Mouse (Mus musculus) kidney, adult 18-20 months (tissue): ENCODE results near the gene Sertm1.

Source experiments
- DNase-seq: peaks from one replicate; pipeline ENCODE4 v3.0.0; 2021

Sertm1 gene

DNA sequence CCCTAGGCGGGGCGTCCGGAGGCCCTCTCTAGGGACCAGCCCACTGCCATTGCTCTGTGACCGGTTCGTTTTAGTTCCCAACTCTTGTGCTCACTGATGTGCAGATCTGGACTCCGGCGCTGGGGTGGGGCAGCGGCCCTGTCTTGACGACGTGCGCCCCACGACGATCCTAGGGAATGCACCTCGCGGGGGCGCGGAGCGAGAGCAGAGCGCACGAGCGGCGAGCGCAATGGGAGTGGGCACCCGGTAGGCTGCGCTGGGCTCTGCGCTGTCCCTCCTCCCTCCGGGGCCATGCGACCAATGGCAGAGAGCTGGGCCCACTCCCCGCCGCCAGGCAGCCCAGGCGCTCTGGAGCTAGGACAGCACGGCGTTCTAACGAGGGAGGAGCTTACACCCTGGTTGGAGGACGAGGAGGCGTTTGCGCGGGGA, at the start of gene Sertm1:
Gene Sertm1, minus strand, starts transcription at position 245 of the 429 bp plus-strand sequence.
- no peak for DNase-seq

DNA sequence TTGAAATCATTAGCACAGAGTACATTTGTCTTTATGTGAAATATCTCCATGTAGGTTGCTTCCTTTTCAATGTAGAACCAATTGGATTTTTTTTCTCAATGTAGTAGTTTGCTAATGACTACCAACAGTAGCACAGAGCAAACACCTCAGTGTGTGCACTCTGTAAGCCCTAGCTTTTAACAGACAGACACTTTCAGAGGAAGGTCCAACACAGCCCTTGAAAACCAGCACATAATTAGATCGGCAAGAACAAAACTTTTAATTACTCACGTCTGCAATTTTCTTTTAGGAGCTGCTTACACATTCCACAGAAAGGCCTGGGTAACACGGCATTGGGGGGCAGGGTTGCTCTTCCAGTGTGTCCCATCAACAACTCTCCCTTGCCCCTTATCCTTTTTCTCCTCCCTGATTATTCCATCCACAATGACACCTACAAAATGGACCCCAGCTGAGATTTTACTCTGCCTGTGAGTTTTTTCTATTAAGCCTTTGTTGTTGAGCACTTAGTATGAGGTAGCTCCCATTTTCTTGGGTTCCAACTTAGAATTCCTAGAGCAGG, 49.3 kb upstream of the Sertm1 start:
- no peak for DNase-seq

DNA sequence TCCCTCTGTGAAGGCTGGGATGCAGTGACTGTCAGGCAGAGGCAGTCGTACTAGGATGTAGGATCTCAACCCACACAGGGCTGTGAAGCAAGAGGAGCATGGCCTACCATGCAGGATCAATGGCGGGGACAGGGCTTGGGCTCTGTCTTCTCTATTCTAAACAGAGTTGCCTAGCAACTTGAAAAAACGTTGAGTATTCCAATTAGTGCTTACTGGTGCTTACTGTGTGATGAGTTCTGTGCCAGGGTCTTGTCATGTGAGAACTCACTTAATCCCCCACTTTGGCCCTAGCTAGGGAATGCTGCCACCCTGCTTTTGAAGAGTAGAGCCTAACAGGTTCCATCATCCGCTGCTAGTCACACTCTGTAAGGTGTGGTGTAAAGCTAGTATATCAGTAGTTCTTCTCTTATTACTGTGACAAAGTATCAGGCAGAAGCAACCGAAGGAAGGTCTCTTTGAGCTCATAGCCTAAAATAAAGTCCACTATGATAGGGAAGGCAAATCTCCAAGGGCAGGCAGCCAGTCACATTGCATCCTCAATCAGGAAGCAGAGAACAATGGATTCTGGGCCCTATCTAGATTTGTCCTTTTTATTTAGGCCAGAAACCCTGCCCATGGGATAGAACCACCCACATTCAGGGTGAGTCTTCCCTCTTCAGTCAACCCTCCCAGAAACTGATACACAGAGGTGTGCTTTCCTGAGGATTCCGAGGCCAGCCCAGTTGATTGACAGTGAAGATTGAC, 27.6 kb upstream of the Sertm1 start:
- no peak for DNase-seq

DNA sequence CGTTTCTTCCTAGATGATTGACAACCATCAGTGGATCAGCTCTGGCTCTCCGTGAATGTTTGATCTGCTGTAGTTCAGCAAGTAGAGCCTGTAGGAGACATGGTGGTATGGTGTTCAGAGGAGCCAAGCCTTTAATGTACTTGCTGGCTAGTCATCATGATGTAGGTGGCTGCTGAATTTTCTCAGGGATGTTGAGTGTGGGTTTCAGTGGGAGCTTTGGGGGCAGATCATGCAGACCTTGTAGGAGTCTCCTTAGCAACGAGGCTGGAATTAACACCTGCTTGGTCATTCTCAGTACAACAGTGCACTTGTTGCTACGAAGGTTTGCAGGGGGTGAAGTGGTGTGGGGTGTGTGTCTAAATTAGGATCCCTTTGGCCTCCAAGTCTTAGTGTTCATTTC, 18.8 kb upstream of the Sertm1 start:
- no peak for DNase-seq

DNA sequence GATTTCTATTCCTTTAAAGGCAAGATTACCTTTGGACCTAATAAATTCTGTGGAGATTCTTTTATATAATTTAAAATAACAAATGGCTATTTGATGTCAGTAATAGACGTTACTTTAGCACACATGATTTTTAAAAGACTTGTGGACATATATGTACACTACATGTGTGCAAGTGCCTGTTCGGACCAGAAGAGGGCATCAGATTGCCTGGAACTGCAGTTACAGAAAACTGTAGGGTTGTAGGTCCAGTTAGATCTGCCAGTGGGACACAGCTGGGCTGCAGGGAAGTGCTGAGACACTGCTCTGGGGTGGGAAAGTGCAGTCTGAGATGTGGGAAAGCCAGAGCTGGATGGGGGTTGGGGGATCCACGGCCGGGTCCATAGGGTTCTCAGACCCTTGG, 16.9 kb upstream of the Sertm1 start:
- DNase-seq = no peak

DNA sequence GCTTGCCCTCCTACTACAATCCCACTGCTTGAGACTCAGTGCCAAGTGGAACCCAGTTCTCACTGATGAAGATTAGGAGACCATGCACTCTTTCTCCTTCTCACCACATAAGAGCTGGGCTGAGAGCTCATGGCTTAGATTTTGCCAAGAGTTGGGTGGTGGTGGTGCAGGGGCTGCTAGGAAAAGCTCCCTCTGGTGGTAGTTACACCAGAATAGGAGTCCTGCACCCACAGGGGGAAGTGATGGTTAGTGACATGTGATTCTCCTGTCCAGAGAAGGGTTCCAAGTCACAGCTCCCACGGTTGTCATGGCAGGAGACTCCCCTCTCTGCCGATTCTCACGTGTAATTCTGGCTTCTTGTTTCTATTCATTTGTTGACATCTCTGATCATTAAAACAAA, 4.7 kb upstream of the Sertm1 start:
- no peak for DNase-seq

DNA sequence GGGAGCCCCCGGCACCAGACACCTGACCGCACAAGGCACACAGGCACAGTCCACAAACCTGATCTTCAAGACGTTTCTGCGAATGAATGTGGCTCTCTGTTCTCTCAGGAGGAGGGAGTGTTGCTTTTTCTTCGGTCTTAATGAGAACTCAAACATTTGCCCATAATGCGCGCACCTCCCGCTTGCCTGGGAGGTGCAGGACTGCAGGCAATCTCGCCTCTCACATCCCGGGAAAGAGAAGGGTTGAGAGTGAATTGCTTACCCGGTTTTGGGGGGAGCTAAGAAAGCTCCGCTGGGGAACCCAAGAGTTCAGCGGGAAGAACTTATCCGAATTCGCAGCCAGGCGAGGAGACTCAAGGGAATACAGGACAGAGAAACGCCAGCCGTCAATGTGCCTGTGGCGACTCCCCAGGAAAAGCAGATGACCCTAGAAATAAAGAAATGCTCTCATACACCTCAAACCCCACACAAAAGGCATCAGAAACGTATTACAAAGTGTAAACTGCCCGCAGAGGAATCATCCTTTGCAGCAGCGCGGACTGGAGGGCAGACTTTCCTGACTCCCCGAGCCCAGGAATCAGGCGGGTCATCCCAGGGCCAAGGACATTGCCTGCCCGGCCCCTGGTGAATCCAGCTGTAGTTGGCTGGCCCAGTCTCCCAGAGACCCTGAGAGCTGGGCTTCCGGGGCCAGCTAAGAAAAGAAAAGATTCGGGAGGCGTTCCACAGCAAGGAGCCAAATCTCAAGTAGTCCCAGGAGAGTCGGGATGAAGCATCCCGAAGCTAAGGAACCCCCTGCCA, 643 bp downstream of the Sertm1 start:
- no peak for DNase-seq

DNA sequence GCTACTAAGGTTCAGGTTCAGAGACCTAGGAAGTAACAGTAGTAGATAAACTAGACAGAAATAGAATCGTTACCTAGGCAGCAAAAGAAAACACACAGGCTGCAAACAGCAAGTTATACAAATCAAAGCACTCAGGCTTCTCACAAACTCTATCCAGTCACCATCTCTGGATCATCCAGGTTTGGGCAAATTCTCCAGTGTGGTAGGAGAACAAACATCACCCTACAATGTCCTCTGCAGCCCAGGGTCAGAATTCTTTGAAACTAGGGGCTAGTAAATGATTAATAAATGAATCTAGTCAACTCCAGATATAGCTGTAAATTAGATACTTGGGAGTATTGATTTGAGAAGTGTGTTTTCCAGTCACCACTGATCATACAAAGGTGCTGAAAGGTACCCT, 6.8 kb downstream of the Sertm1 start:
- DNase-seq = no peak

DNA sequence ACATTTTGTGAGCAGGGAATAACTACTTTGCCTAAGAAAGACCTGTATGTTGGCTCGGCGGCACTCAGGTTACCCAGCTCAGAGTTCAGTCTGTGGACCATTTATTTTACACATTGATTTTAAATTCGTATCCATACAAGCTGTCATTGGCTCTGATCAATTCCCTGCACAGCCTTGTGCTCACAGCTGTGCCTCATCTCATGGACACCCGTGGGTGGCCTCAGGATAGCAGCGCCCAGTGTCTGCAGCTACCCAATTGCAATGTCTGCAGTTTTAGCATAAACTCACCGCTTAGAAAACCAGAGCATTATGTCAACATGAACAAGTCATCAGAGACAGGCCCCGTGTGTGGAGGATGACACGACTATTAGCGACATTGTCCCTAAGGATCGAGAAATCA, 17.7 kb downstream of the Sertm1 start:
- DNase-seq = no peak

DNA sequence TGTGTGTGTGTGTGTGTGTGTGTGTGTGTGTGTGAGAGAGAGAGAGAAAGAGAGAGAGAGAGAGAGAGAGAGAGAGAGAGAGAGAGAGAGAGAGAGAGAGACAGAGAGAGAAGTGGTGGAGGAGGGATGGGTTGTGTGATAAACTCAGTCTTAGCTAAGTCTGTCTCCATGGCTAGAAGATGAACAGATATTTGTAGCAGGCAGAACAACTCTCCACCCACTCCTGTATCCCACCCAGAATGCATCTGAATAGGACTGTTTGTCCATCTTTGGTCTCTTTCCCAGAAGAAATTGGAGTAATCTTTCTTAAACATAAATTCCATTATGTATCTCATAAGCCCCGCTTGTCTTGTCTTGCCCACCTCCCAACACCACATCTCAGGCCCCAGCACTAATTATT, 20.8 kb downstream of the Sertm1 start:
- DNase-seq = no peak

DNA sequence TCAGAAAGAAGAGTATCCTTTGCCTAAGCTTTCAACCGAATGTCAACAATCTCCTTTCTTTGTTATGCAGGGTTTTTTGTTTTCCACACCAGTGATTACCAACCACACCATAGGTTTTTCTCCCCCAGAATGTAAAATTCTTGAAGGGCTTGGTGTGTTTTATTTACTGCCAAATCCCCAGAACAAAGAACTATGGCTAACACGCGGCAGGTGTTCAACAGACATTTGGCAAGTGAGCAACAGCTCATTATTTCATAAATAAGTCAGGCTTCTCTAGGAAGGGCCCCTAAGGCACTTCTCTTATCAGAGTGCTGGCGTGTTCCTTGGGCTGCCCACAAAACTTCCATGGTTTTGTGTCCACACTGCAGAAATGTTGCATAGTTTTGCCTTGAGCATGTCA, 23.5 kb downstream of the Sertm1 start:
- no peak for DNase-seq

DNA sequence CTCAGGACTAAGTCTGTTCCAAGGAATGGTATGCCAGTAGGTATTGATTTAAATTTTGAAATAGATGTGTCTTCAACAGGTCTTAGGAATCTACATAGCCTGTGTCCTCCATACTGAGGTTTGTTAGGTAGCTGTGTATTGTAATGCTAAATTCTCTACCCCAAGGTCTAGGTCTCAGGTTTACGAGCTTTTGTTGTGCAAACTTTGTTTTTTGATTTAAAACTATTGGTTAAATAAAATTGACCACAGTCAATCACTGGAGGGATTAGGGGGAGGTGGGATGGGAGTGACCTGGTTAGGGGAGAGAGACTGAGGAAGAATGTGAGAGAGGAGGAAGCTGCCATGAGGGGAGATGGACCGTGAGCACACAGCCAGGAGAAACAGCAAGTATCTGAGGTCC, 29.2 kb downstream of the Sertm1 start:
- DNase-seq = no peak
